Mouse (Mus musculus) CD4-positive naive resting alpha-beta T cell, adult 57 days (primary cell): ENCODE measurements around the gene Cts6. TPM values are rescaled to one million over a fixed set of nuclear protein-coding genes. Genes with fewer than 3 reads are reported as not detected.

Source experiments
- total RNA-seq: library from RNA; stranded (reverse); gene quantifications from one replicate; pipeline ENCODE4 v1.2.4, GENCODE M21; 2023

Gene Cts6
- total RNA-seq, result not detected

GRCm38 (mm10) chr13:61203310-61203709 is at the start of gene Cts6:
Gene Cts6, minus strand, starts transcription at chr13:61203410.

GRCm38 (mm10) chr13:61164156-61164555 is 39.1 kb downstream of the Cts6 start, which contains the start of gene Ctsr:
Gene Ctsr, minus strand, starts transcription at chr13:61164256.

Other genes starting within 250 kb of the Cts6 start
- not detected for gene Ctsj, start 197.5 kb downstream of the Cts6 start, total RNA-seq
- not detected for gene Ctsq, start 162.8 kb downstream of the Cts6 start, total RNA-seq
- not detected for gene Ctsr, start 39.2 kb downstream of the Cts6 start, total RNA-seq
- gene Cts8, start 51.9 kb upstream of the Cts6 start, total RNA-seq, result not detected
- gene Gm49398, start 85.4 kb upstream of the Cts6 start, total RNA-seq, result not detected
- not detected for gene Cts7, start 154.8 kb upstream of the Cts6 start, total RNA-seq